Mouse (Mus musculus) effector memory CD4-positive, alpha-beta T cell, adult 5 months (primary cell): Measurements from ENCODE around the gene Sectm1b. TPM values are rescaled to one million over a fixed set of nuclear protein-coding genes. Genes with fewer than 3 reads are reported as not detected.

Experiments
- polyA plus RNA-seq: library from polyadenylated mRNA; unstranded; fragments of 100-300 nt; shearing (Covaris generic); gene quantifications from one replicate; pipeline ENCODE4 v1.2.1, GENCODE M21; 2017

Sectm1b gene
- not detected for polyA plus RNA-seq

GRCm38 (mm10) chr11:121063379-121063778 is at the start of gene Sectm1b:
Gene Sectm1b, minus strand, starts transcription at chr11:121063569.

GRCm38 (mm10) chr11:121081120-121081519 is 17.8 kb upstream of the Sectm1b start, which contains the start of gene Sectm1a:
Gene Sectm1a, minus strand, starts transcription at chr11:121081220.

GRCm38 (mm10) chr11:121039302-121039701 is 24.1 kb downstream of the Sectm1b start, which contains the start of gene Cd7:
Gene Cd7, minus strand, starts transcription at chr11:121039418.

Other genes starting within 250 kb of the Sectm1b start
- gene Fasn, start 239.0 kb downstream of the Sectm1b start, polyA plus RNA-seq: 50.6 TPM
- gene Ccdc57, start 130.7 kb downstream of the Sectm1b start, polyA plus RNA-seq: 0.21 TPM
- gene Slc16a3, start 115.1 kb downstream of the Sectm1b start, polyA plus RNA-seq: 21.0 TPM
- 227 TPM for gene Csnk1d, start 72.2 kb downstream of the Sectm1b start, polyA plus RNA-seq
- gene Cd7, start 24.2 kb downstream of the Sectm1b start, polyA plus RNA-seq: 69.1 TPM
- not detected for gene Sectm1a, start 17.7 kb upstream of the Sectm1b start, polyA plus RNA-seq
- not detected for gene Tex19.2, start 55.1 kb upstream of the Sectm1b start, polyA plus RNA-seq
- gene Tex19.1, start 82.6 kb upstream of the Sectm1b start, polyA plus RNA-seq: not detected
- gene Uts2r, start 96.7 kb upstream of the Sectm1b start, polyA plus RNA-seq: not detected
- gene Hexdc, start 140.9 kb upstream of the Sectm1b start, polyA plus RNA-seq: 2.5 TPM
- 12.4 TPM for gene Ogfod3, start 141.1 kb upstream of the Sectm1b start, polyA plus RNA-seq
- 74.3 TPM for gene Cybc1, start 165.8 kb upstream of the Sectm1b start, polyA plus RNA-seq
- 28.2 TPM for gene Narf, start 173.7 kb upstream of the Sectm1b start, polyA plus RNA-seq
- gene Foxk2, start 196.4 kb upstream of the Sectm1b start, polyA plus RNA-seq: 18.7 TPM